Mouse (Mus musculus) liver, embryonic 13.5 days (tissue): ENCODE results near the gene Knop1. TPM values are rescaled to one million over a fixed set of nuclear protein-coding genes. Genes with fewer than 3 reads are reported as not detected.
A peak's percentile ranks its signal among the peaks of the same experiment; 100 is the strongest.

Experiments used
- ATAC-seq: fragments of 200-750 bp; cut with Nextera tagmentation; 2 replicates; pipeline ENCODE4 v1.8.0; 2017; ENCODE audit warnings: low read depth, mild to moderate bottlenecking, moderate number of reproducible peaks, moderate library complexity
- DNase-seq: peaks from one replicate; pipeline ENCODE4 v3.0.0; 2022
- H3K27ac ChIP-seq: fragments of 300-500 bp; sonication (generic); 2 replicates; pipeline ENCODE4 v1.5.1; 2015; ENCODE audit warnings: moderate library complexity, mild to moderate bottlenecking, inconsistent platforms
- H3K27me3 ChIP-seq: fragments of 300-500 bp; sonication (generic); 2 replicates; pipeline ENCODE4 v1.6.1; 2015; ENCODE audit warnings: mild to moderate bottlenecking, inconsistent platforms
- H3K36me3 ChIP-seq: fragments of 300-500 bp; sonication (generic); 2 replicates; pipeline ENCODE4 v1.6.1; 2015; ENCODE audit warnings: mild to moderate bottlenecking, inconsistent platforms
- H3K4me1 ChIP-seq: fragments of 300-500 bp; sonication (generic); replicated peaks from 2 replicates; pipeline ENCODE4 v1.6.1; 2015; ENCODE audit warnings: inconsistent platforms
- H3K4me2 ChIP-seq: fragments of 300-500 bp; sonication (generic); 2 replicates; pipeline ENCODE4 v1.6.1; 2015; ENCODE audit warnings: inconsistent platforms, mild to moderate bottlenecking, moderate library complexity
- H3K4me3 ChIP-seq: fragments of 300-500 bp; sonication (generic); replicated peaks from 2 replicates; pipeline ENCODE4 v1.5.1; 2015; ENCODE audit warnings: mild to moderate bottlenecking, inconsistent platforms
- H3K9ac ChIP-seq: fragments of 300-500 bp; sonication (generic); 2 replicates; pipeline ENCODE4 v1.6.1; 2015; ENCODE audit warnings: mild to moderate bottlenecking, inconsistent platforms
- H3K9me3 ChIP-seq: fragments of 300-500 bp; sonication (generic); replicated peaks from 2 replicates; pipeline ENCODE4 v1.6.1; 2016; ENCODE audit warnings: inconsistent platforms
- WGBS: fragments of 180-500 bp; shearing (Covaris S2); methylation state at CpG from one replicate; pipeline ENCODE4 v1.1.7; 2015; ENCODE audit not compliant: insufficient replicate concordance; 5-methylcytosine and 5-hydroxymethylcytosine counted together
- polyA plus RNA-seq: library from polyadenylated mRNA; unstranded; fragments of >200 nt; fragmentation: Nextera tagmentation; extraction: Ambion mirVana; gene quantifications from 2 replicates; pipeline ENCODE4 v1.2.1, GENCODE M21; 2015

Gene Knop1
- polyA plus RNA-seq = 52.5 and 57.3 TPM in 2 replicates

DNA sequence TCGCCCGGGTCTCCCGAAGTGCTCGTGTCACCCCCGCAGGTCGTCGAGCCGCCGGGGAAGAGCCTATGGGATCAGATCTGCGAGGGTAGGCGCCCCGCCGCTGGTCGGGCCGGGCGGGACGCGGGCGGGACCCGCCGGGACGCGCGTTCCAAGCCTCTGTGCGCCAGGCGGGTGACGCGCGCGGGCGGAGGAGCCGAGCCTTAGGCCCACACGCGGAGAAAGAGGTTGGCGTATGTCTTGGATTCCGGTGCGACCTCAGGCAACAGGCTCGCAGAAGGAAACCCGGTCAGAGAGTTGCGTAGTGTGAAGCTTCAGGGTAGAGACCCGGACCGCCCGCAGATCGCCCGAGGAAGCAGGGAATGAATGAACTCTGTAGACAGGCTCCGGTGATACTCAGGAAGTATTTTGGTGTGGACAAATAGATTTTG is at the start of gene Knop1:
Gene Knop1 (minus strand): TSS at position 378 of the 428 bp plus-strand sequence.
- DNase-seq = no peak
- Histone ChIP-seq H3K27ac (peak within 1 kb of the TSS; percentile 31), H3K4me1 (peaks cover 30% of the 10 kb centered on the region), H3K9me3 (no peaks in the 10 kb centered on the region), H3K4me2 (peak within 1 kb of the TSS; percentile 80), H3K36me3 (peaks cover 21% of the 10 kb centered on the region), H3K9ac (peak within 1 kb of the TSS; percentile 81), H3K27me3 (no peaks in the 10 kb centered on the region), H3K4me3 (peak within 1 kb of the TSS; percentile 81)
- ATAC-seq = peak; percentile 83
- WGBS = under 1% methylated on average over 46 of the region's 46 CpGs

DNA sequence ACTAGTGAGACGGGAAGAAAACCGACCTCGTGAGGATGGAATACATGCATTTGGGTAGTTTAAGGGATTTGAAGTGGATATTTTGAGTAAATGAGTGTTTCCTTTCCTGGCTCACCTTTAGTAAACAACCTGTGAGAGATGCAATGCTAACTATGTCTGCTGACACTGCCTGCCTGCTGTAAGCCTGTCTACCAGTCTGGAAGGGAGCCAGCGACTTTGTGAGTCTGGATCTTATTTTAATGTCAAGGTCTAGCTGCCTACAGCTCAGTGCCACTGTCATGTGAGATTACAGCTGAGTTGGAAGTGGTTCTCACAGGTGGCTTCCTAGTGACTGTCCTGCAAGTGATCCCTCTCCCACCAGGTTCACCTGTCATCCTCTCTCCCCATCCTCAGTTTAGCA is 48.5 kb upstream of the Knop1 start:
- H3K9ac ChIP-seq = no peak overlapping the region
- DNase-seq (no peak), ATAC-seq (no peak)
- H3K36me3 ChIP-seq = no peaks in the 10 kb centered on the region
- WGBS = 66% methylated on average over 4 of the region's 4 CpGs
- H3K4me3 ChIP-seq = no peak overlapping the region
- H3K4me1 ChIP-seq = 0 out of 2 replicates have a peak, but pooled peaks cover 2% of the 10 kb centered on the region
- no peaks in the 10 kb centered on the region for H3K27me3 ChIP-seq
- no peaks in the 10 kb centered on the region for H3K9me3 ChIP-seq
- no peak overlapping the region for H3K4me2 ChIP-seq
- H3K27ac ChIP-seq = no peak overlapping the region

DNA sequence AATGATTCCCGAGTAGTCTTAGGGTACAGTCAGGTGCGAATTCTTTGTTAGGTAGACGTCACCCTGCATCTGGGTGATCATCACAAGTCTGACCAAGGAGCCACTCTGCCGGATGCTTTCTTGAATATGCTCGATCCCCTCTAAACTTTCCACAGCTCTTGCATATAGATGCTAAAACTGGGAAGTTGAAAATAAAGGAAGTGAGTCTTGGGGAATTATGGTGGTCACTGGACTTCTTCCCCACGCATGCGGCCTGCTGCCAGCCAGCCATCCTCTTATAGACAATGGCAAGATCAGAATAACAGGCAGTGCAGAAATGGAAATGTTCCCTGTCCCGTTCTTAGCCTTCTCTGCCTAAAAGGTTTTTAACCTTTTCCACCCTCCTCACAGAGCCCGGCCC is 47.8 kb upstream of the Knop1 start:
- no peaks in the 10 kb centered on the region for H3K36me3 ChIP-seq
- WGBS = 61% methylated on average over 9 of the region's 9 CpGs
- H3K9ac ChIP-seq = no peak overlapping the region
- no peak for DNase-seq
- H3K27ac ChIP-seq = no peak overlapping the region
- no peak for ATAC-seq
- H3K4me1 ChIP-seq = 0 out of 2 replicates have a peak, but pooled peaks cover 2% of the 10 kb centered on the region
- H3K9me3 ChIP-seq = no peaks in the 10 kb centered on the region
- H3K4me3 ChIP-seq = no peak overlapping the region
- H3K27me3 ChIP-seq = no peaks in the 10 kb centered on the region
- H3K4me2 ChIP-seq = no peak overlapping the region

DNA sequence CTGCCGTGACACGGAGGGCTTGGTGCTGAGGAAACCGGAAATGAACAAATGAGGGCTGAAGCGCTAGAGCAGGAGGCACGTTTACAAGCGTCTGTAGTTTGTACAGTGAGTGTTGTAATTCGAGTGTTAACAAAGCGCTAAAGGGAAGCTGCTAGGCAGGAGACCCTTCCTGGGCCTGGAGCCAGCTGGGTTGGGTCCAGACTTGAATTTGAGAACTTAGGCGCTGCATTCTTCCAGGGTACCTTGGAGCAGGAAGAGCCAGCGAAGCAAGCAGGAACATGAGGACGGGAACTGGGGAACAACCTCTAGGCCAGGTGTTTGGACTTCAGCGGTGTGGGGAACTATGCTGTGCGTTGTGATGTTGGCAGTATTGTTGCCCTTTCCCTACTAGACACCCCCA is 46.9 kb upstream of the Knop1 start:
- Histone ChIP-seq H3K4me3 (no peak overlapping the region), H3K9ac (no peak overlapping the region), H3K4me2 (no peak overlapping the region), H3K4me1 (0 out of 2 replicates have a peak, but pooled peaks cover 2% of the 10 kb centered on the region), H3K9me3 (no peaks in the 10 kb centered on the region), H3K27ac (no peak overlapping the region), H3K27me3 (no peaks in the 10 kb centered on the region), H3K36me3 (no peaks in the 10 kb centered on the region)
- WGBS = 60% methylated on average over 13 of the region's 13 CpGs
- ATAC-seq (no peak), DNase-seq (no peak)

DNA sequence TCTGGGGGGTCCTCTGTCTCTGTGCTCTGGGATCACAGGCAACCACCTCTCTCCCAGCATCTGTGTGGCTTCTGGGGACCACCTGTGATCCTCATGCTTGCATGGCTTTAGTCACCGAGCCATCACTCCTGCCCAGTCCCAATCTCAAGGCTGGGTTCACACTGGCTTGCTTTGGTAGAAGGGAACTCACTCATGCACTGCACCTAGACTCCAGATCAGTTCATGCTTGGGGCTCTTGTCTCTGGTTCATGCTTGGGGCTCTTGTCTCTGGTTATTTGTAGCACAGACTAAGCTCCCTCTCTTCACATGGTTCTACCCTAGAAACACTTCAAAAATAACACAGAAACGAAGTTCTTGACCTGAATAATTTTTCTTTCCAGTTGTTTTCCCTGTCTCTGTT is 44.0 kb upstream of the Knop1 start:
- Histone ChIP-seq H3K27me3 (no peaks in the 10 kb centered on the region), H3K27ac (no peak overlapping the region), H3K9ac (no peak overlapping the region), H3K36me3 (no peaks in the 10 kb centered on the region), H3K4me1 (no peaks in the 10 kb centered on the region), H3K4me2 (no peak overlapping the region), H3K9me3 (no peaks in the 10 kb centered on the region), H3K4me3 (no peak overlapping the region)
- DNase-seq (no peak), ATAC-seq (no peak)
- WGBS = 51% methylated on average over 2 of the region's 2 CpGs

DNA sequence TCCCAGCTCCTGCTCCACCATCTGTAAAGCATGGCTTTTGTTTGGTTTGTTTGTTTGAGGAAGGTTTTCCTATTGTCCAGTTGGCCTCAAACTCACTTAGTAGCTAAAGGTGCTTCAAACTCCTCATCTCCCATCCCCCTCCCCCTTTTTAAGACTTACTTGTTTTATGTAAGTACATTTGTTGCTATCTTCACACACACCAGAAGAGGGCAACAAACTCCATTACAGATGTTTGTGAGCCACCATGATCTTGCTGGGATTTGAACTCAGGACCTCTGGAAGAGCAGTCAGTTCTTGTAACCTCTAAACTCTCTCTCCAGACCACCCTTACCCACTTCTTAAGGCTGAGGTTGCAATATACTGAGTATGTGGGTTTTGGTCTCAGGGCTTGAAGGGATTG is 42.0 kb upstream of the Knop1 start:
- no peak for DNase-seq

DNA sequence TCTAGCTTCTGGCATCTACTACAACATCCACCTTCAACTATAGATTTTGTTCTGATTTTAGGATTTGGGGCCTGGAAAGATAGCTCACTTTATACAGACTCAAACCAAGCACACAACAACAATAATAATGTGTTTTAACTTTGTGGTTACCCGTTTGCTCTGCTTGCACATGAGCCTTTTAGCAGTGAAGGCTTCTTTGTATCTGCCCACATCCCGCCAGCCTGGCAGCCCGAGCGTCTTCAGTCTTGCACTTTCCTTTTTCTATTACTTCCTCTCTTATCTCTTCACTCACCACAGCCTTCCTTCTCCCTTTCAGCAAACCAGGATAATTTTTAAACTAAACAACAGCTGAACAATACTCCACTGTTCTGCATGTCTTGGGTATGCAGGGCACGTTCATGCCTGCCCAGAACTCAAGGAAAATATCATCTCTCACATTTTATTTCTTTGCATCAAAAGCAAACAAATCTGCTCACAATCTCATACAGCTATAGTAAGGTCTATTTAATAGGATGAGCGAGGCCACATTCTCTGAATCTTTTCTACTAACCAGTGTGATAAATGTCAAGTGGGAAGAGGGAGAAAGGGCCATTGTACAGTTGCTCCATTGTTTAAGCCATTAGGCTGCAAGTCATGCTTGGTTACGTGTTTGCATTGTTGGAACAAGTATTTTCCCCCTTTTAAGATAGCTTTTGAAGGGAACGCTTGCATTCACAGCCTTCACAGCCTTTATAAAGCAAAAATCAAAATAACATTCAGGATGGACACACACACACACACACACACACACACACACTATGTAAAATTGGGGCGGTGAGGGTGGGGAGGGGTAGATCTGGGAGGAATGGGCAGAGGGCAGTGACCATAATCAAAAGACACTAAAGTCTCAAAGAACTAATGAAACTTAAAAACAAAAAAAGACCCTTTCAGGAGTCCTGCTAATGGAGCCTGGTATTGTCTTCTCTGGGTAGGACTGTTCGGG is 39.7 kb upstream of the Knop1 start:
- Histone ChIP-seq H3K27ac (no peak overlapping the region), H3K36me3 (no peaks in the 10 kb centered on the region), H3K27me3 (no peaks in the 10 kb centered on the region), H3K4me1 (no peaks in the 10 kb centered on the region), H3K4me2 (no peak overlapping the region), H3K4me3 (no peak overlapping the region), H3K9ac (no peak overlapping the region), H3K9me3 (no peaks in the 10 kb centered on the region)
- DNase-seq (no peak), ATAC-seq (no peak)
- WGBS = 31% methylated on average over 10 of the region's 10 CpGs

More for the DNA sequence above, 42.0 kb upstream of the Knop1 start:
- no peak overlapping the region for H3K4me2 ChIP-seq
- H3K27ac ChIP-seq = no peak overlapping the region
- H3K27me3 ChIP-seq = no peaks in the 10 kb centered on the region
- no peak overlapping the region for H3K9ac ChIP-seq
- H3K4me1 ChIP-seq = no peaks in the 10 kb centered on the region
- no peaks in the 10 kb centered on the region for H3K36me3 ChIP-seq
- no peaks in the 10 kb centered on the region for H3K9me3 ChIP-seq
- no peak for ATAC-seq
- H3K4me3 ChIP-seq = no peak overlapping the region

DNA sequence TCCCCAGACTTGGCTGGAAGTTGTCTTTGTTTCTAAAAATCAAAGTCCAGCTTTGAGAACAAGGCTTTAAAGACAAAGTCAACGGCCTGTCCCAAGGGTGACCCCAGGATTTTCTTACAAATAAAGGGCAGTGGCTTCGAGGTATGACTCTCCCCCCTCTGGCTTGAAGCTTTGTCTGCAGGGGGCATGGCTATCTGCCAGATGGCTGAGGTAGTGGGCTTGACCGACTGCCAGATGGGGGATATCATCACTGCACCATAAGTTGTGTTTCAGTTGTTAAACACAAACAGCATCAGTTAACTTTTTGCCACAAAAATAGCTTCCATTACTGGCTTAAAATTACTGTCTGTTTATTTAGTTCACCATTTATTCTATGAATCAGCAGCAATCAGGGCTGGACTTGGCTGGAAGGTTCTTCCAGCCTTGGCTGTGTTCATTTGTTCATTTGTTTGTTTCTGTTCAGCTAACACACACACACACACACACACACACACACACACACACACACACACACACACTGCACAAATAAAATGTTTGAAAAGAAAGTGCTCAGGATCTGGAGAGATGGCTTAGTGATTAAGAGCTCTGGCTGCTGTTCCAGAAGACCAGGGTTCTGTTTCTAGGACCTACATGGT is 33.1 kb upstream of the Knop1 start:
- Histone ChIP-seq H3K9ac (no peak overlapping the region), H3K27me3 (no peaks in the 10 kb centered on the region), H3K27ac (no peak overlapping the region), H3K4me1 (no peaks in the 10 kb centered on the region), H3K36me3 (no peaks in the 10 kb centered on the region), H3K9me3 (no peaks in the 10 kb centered on the region), H3K4me2 (no peak overlapping the region), H3K4me3 (no peak overlapping the region)
- DNase-seq (no peak), ATAC-seq (no peak)
- WGBS = 45% methylated on average over 3 of the region's 3 CpGs

DNA sequence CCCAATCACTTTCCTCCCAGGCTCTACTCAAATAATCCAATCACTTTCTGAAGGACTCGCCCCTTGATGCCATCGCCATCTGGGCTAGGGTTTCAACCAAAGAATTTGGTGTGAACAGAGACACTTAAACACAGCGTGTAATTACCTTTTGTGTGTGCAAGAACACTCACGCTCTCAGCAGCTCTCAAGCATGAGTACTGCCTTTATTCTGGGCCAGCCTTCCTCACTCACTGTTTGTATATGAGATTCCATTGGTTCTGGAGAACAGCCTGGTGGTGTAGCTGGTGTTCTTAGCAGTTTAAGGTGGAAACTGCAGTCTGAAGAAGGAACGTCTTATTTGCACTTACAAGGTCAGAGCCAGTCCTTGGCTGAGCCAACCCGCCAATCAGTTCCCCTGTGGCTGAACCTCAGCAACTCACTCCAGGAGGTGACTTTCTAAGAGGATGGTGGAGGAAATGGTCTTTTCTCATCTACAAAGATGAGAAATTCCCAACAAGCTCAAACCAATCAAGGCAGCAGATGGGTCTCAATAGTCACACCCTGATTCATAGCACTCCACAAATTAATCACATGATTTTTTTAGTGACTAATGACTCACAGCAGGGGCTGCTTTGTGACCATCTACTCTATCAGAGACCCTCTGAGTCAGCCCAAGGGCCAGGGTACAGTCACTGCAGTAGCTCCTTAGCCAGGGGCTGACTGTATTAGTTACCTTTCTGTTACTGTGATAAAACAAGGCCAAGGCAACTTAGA is 31.4 kb upstream of the Knop1 start:
- Histone ChIP-seq H3K9me3 (no peaks in the 10 kb centered on the region), H3K4me2 (no peak overlapping the region), H3K27me3 (no peaks in the 10 kb centered on the region), H3K27ac (no peak overlapping the region), H3K36me3 (no peaks in the 10 kb centered on the region), H3K4me3 (no peak overlapping the region), H3K4me1 (no peaks in the 10 kb centered on the region), H3K9ac (no peak overlapping the region)
- DNase-seq (no peak), ATAC-seq (no peak)
- WGBS = 49% methylated on average over 6 of the region's 6 CpGs

DNA sequence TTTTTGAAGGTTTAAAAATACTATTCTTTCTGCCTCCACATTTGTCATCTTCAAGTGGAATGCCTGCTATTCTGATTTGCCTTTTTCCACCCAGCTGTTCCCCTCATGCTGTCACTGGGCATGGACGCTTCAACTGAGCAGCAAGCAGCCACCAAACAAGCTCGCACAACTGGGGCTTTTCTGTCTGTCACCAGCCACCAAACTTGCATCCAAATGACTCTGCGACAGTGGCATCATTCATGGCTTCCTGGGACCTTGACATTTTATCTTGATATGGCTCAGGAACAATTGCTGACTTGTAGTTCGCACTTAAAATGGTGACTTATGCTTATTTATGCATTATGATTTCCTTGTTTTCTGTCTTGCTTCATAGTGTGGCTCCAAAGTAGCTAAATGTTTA is 28.9 kb upstream of the Knop1 start:
- WGBS = 63% methylated on average over 4 of the region's 4 CpGs
- no peak for ATAC-seq
- Histone ChIP-seq H3K4me2 (no peak overlapping the region), H3K36me3 (no peaks in the 10 kb centered on the region), H3K9me3 (no peaks in the 10 kb centered on the region), H3K9ac (no peak overlapping the region), H3K4me1 (no peaks in the 10 kb centered on the region), H3K27ac (no peak overlapping the region), H3K4me3 (no peak overlapping the region), H3K27me3 (no peaks in the 10 kb centered on the region)
- no peak for DNase-seq

DNA sequence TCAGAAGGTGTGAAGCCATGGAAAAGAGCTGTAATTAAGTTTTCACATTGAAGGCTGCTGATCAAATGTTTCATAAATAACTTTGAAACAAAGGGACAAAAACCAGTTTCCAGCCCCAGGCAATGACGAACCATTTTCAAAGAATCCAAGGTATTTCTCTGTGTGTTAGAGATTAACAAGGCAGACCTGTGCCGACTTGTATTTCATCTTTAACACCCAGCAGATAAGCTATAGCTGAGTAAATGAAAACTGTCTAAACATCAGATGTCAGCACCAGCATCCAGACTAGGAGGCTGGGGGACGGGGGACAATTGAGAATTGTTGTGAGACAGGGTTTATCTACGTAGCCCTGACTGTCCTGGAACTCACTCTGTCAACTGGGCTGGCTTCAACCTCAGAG is 27.9 kb upstream of the Knop1 start:
- Histone ChIP-seq H3K4me3 (no peak overlapping the region), H3K9ac (no peak overlapping the region), H3K36me3 (no peaks in the 10 kb centered on the region), H3K27ac (no peak overlapping the region), H3K4me2 (no peak overlapping the region), H3K4me1 (no peaks in the 10 kb centered on the region), H3K9me3 (no peaks in the 10 kb centered on the region), H3K27me3 (no peaks in the 10 kb centered on the region)
- DNase-seq (no peak), ATAC-seq (no peak)
- 53% methylated on average over 4 of the region's 4 CpGs for WGBS
